Mouse (Mus musculus) midbrain, embryonic 15.5 days (tissue): ENCODE results near the gene Gimap3. TPM values are rescaled to one million over a fixed set of nuclear protein-coding genes. Genes with fewer than 3 reads are reported as not detected.

Experiments
- ATAC-seq: fragments of 200-750 bp; cut with Nextera tagmentation; replicated peaks from 2 replicates; pipeline ENCODE4 v1.8.0; 2017; ENCODE audit warnings: moderate TSS enrichment
- H3K27ac ChIP-seq: fragments of 300-500 bp; sonication (generic); 2 replicates; pipeline ENCODE4 v1.5.1; 2015; ENCODE audit warnings: mild to moderate bottlenecking, inconsistent platforms
- H3K27me3 ChIP-seq: fragments of 300-500 bp; sonication (generic); replicated peaks from 2 replicates; pipeline ENCODE4 v1.6.1; 2015; ENCODE audit warnings: inconsistent platforms
- H3K36me3 ChIP-seq: fragments of 300-500 bp; sonication (generic); replicated peaks from 2 replicates; pipeline ENCODE4 v1.6.1; 2015; ENCODE audit warnings: inconsistent platforms
- H3K4me1 ChIP-seq: fragments of 300-500 bp; sonication (generic); 2 replicates; pipeline ENCODE4 v1.6.1; 2015; ENCODE audit warnings: inconsistent platforms
- H3K4me2 ChIP-seq: fragments of 300-500 bp; sonication (generic); 2 replicates; pipeline ENCODE4 v1.6.1; 2015; ENCODE audit warnings: inconsistent platforms, mild to moderate bottlenecking, moderate library complexity
- H3K4me3 ChIP-seq: fragments of 300-500 bp; sonication (generic); 2 replicates; pipeline ENCODE4 v1.5.1; 2015; ENCODE audit warnings: mild to moderate bottlenecking, inconsistent platforms
- H3K9ac ChIP-seq: fragments of 300-500 bp; sonication (generic); 2 replicates; pipeline ENCODE4 v1.6.1; 2015; ENCODE audit warnings: mild to moderate bottlenecking, inconsistent platforms
- H3K9me3 ChIP-seq: fragments of 300-500 bp; sonication (generic); 2 replicates; pipeline ENCODE4 v1.6.1; 2016; ENCODE audit warnings: inconsistent platforms
- WGBS: fragments of 180-500 bp; shearing (Covaris S2); methylation state at CpG from one replicate; pipeline ENCODE4 v1.1.7; 2015; ENCODE audit warnings: mixed read lengths; 5-methylcytosine and 5-hydroxymethylcytosine counted together
- polyA plus RNA-seq: library from polyadenylated mRNA; unstranded; fragments of >200 nt; fragmentation: Nextera tagmentation; extraction: Ambion mirVana; gene quantifications from 2 replicates; pipeline ENCODE4 v1.2.1, GENCODE M21; 2015

Gene Gimap3
- polyA plus RNA-seq = not detected in 2 replicates

- no peaks in the 10 kb centered on the region for H3K36me3 ChIP-seq
- 91% methylated on average over 3 of the region's 3 CpGs for WGBS
- no peaks in the 10 kb centered on the region for H3K27me3 ChIP-seq
- H3K9ac ChIP-seq = no peak within 1 kb of the TSS
- no peak within 1 kb of the TSS for H3K4me2 ChIP-seq
- ATAC-seq = no peak
- no peak within 1 kb of the TSS for H3K27ac ChIP-seq
- 0 out of 2 replicates have a peak, but pooled peaks cover 2% of the 10 kb centered on the region for H3K4me1 ChIP-seq
- no peaks in the 10 kb centered on the region for H3K9me3 ChIP-seq
- H3K4me3 ChIP-seq = no peak within 1 kb of the TSS
Measured at GRCm38 (mm10) chr6:48770696-48771095, at the start of gene Gimap3. Gene Gimap3, minus strand, starts transcription at chr6:48770851.

GRCm38 (mm10) chr6:48817815-48818214, 47.2 kb upstream of the Gimap3 start:
- H3K27ac ChIP-seq = no peak overlapping the region
- no peaks in the 10 kb centered on the region for H3K27me3 ChIP-seq
- H3K36me3 ChIP-seq = no peaks in the 10 kb centered on the region
- no peak overlapping the region for H3K9ac ChIP-seq
- ATAC-seq = no peak
- H3K4me1 ChIP-seq = no peaks in the 10 kb centered on the region
- H3K4me2 ChIP-seq = no peak overlapping the region
- H3K9me3 ChIP-seq = no peaks in the 10 kb centered on the region
- WGBS = 7% methylated on average over 6 of the region's 6 CpGs
- no peak overlapping the region for H3K4me3 ChIP-seq

GRCm38 (mm10) chr6:48815013-48815412, 44.4 kb upstream of the Gimap3 start:
- Histone ChIP-seq H3K4me3 (no peak overlapping the region), H3K9me3 (no peaks in the 10 kb centered on the region), H3K27me3 (no peaks in the 10 kb centered on the region), H3K36me3 (no peaks in the 10 kb centered on the region), H3K4me2 (no peak overlapping the region), H3K4me1 (no peaks in the 10 kb centered on the region), H3K27ac (no peak overlapping the region), H3K9ac (no peak overlapping the region)
- ATAC-seq = no peak

GRCm38 (mm10) chr6:48809494-48810219, 39.0 kb upstream of the Gimap3 start:
- WGBS = 83% methylated on average over 3 of the region's 3 CpGs

GRCm38 (mm10) chr6:48806746-48807145, 36.1 kb upstream of the Gimap3 start:
- no peak overlapping the region for H3K27ac ChIP-seq
- H3K4me3 ChIP-seq = no peak overlapping the region
- no peaks in the 10 kb centered on the region for H3K36me3 ChIP-seq
- WGBS = 85% methylated on average over 3 of the region's 3 CpGs
- H3K9ac ChIP-seq = no peak overlapping the region
- ATAC-seq = no peak
- no peaks in the 10 kb centered on the region for H3K4me1 ChIP-seq
- H3K27me3 ChIP-seq = no peaks in the 10 kb centered on the region
- no peak overlapping the region for H3K4me2 ChIP-seq
- no peaks in the 10 kb centered on the region for H3K9me3 ChIP-seq

More at GRCm38 (mm10) chr6:48809494-48810219, 39.0 kb upstream of the Gimap3 start:
- Histone ChIP-seq H3K4me3 (no peak overlapping the region), H3K4me1 (no peaks in the 10 kb centered on the region), H3K4me2 (no peak overlapping the region), H3K9me3 (no peaks in the 10 kb centered on the region), H3K9ac (no peak overlapping the region), H3K27me3 (no peaks in the 10 kb centered on the region), H3K36me3 (no peaks in the 10 kb centered on the region), H3K27ac (no peak overlapping the region)
- no peak for ATAC-seq

- no peaks in the 10 kb centered on the region for H3K4me1 ChIP-seq
- H3K4me3 ChIP-seq = no peak overlapping the region
- H3K9ac ChIP-seq = no peak overlapping the region
- H3K9me3 ChIP-seq = no peaks in the 10 kb centered on the region
- H3K36me3 ChIP-seq = no peaks in the 10 kb centered on the region
- H3K27ac ChIP-seq = no peak overlapping the region
- 90% methylated on average over 5 of the region's 5 CpGs for WGBS
- H3K4me2 ChIP-seq = no peak overlapping the region
- H3K27me3 ChIP-seq = no peaks in the 10 kb centered on the region
- ATAC-seq = no peak
Measured at GRCm38 (mm10) chr6:48804346-48804745, 33.7 kb upstream of the Gimap3 start.

- H3K4me2 ChIP-seq = no peak overlapping the region
- no peak overlapping the region for H3K4me3 ChIP-seq
- no peak for ATAC-seq
- no peaks in the 10 kb centered on the region for H3K36me3 ChIP-seq
- no peaks in the 10 kb centered on the region for H3K27me3 ChIP-seq
- H3K9me3 ChIP-seq = no peaks in the 10 kb centered on the region
- no peaks in the 10 kb centered on the region for H3K4me1 ChIP-seq
- no peak overlapping the region for H3K9ac ChIP-seq
- H3K27ac ChIP-seq = no peak overlapping the region
Measured at GRCm38 (mm10) chr6:48803406-48804051, 32.9 kb upstream of the Gimap3 start.

- Histone ChIP-seq H3K4me2 (no peak overlapping the region), H3K9me3 (no peaks in the 10 kb centered on the region), H3K4me3 (no peak overlapping the region), H3K27ac (no peak overlapping the region), H3K4me1 (no peaks in the 10 kb centered on the region), H3K36me3 (no peaks in the 10 kb centered on the region), H3K27me3 (no peaks in the 10 kb centered on the region), H3K9ac (no peak overlapping the region)
- WGBS = 92% methylated on average over 1 of the region's 1 CpGs
- no peak for ATAC-seq
Measured at GRCm38 (mm10) chr6:48801897-48802296, 31.2 kb upstream of the Gimap3 start.

- Histone ChIP-seq H3K4me2 (no peak overlapping the region), H3K9me3 (no peaks in the 10 kb centered on the region), H3K27me3 (no peaks in the 10 kb centered on the region), H3K27ac (no peak overlapping the region), H3K36me3 (no peaks in the 10 kb centered on the region), H3K4me3 (no peak overlapping the region), H3K4me1 (no peaks in the 10 kb centered on the region), H3K9ac (no peak overlapping the region)
- ATAC-seq = no peak
- 89% methylated on average over 2 of the region's 2 CpGs for WGBS
Measured at GRCm38 (mm10) chr6:48787867-48788266, 17.2 kb upstream of the Gimap3 start.

- no peaks in the 10 kb centered on the region for H3K9me3 ChIP-seq
- no peak overlapping the region for H3K9ac ChIP-seq
- H3K4me3 ChIP-seq = no peak overlapping the region
- WGBS = 81% methylated on average over 2 of the region's 2 CpGs
- no peak for ATAC-seq
- H3K4me2 ChIP-seq = no peak overlapping the region
- no peaks in the 10 kb centered on the region for H3K36me3 ChIP-seq
- H3K27me3 ChIP-seq = no peaks in the 10 kb centered on the region
- no peaks in the 10 kb centered on the region for H3K4me1 ChIP-seq
- H3K27ac ChIP-seq = no peak overlapping the region
Measured at GRCm38 (mm10) chr6:48785601-48786000, 14.9 kb upstream of the Gimap3 start.

GRCm38 (mm10) chr6:48785189-48785588, 14.5 kb upstream of the Gimap3 start:
- Histone ChIP-seq H3K4me2 (no peak overlapping the region), H3K9ac (no peak overlapping the region), H3K4me3 (no peak overlapping the region), H3K27me3 (no peaks in the 10 kb centered on the region), H3K9me3 (no peaks in the 10 kb centered on the region), H3K4me1 (no peaks in the 10 kb centered on the region), H3K27ac (no peak overlapping the region), H3K36me3 (no peaks in the 10 kb centered on the region)
- 80% methylated on average over 1 of the region's 1 CpGs for WGBS
- no peak for ATAC-seq

GRCm38 (mm10) chr6:48784406-48784805, 13.8 kb upstream of the Gimap3 start:
- Histone ChIP-seq H3K4me1 (no peaks in the 10 kb centered on the region), H3K27me3 (no peaks in the 10 kb centered on the region), H3K4me2 (no peak overlapping the region), H3K9me3 (no peaks in the 10 kb centered on the region), H3K36me3 (no peaks in the 10 kb centered on the region), H3K4me3 (no peak overlapping the region), H3K27ac (no peak overlapping the region), H3K9ac (no peak overlapping the region)
- WGBS = 85% methylated on average over 1 of the region's 1 CpGs
- ATAC-seq = no peak

GRCm38 (mm10) chr6:48772030-48772429, 1.4 kb upstream of the Gimap3 start:
- 0 out of 2 replicates have a peak, but pooled peaks cover 2% of the 10 kb centered on the region for H3K4me1 ChIP-seq
- H3K36me3 ChIP-seq = no peaks in the 10 kb centered on the region
- no peaks in the 10 kb centered on the region for H3K9me3 ChIP-seq
- H3K9ac ChIP-seq = no peak overlapping the region
- no peaks in the 10 kb centered on the region for H3K27me3 ChIP-seq
- WGBS = 10% methylated on average over 8 of the region's 8 CpGs
- H3K4me3 ChIP-seq = no peak overlapping the region
- ATAC-seq = peak; percentile 72; the same call in 1 of the 2 replicates
- no peak overlapping the region for H3K27ac ChIP-seq
- H3K4me2 ChIP-seq = no peak overlapping the region
